Mouse (Mus musculus) neural tube, embryonic 14.5 days (tissue): ENCODE measurements around the gene Kcng3. TPM values are rescaled to one million over a fixed set of nuclear protein-coding genes. Genes with fewer than 3 reads are reported as not detected.

ENCODE experiments used
- ATAC-seq: fragments of 200-750 bp; cut with Nextera tagmentation; 2 replicates; pipeline ENCODE4 v1.8.0; 2017; ENCODE audit warnings: low read depth, mild to moderate bottlenecking, moderate TSS enrichment, moderate library complexity
- H3K27ac ChIP-seq: fragments of 300-500 bp; sonication (generic); 2 replicates; pipeline ENCODE4 v1.5.1; 2014; ENCODE audit warnings: low read depth, mild to moderate bottlenecking, control low read depth, low read length, moderate library complexity, mixed read lengths
- H3K27me3 ChIP-seq: fragments of 300-500 bp; sonication (generic); 2 replicates; pipeline ENCODE4 v1.6.1; 2014; ENCODE audit warnings: low read length; ENCODE audit not compliant: control insufficient read depth, insufficient read depth
- H3K36me3 ChIP-seq: fragments of 300-500 bp; sonication (generic); 2 replicates; pipeline ENCODE4 v1.6.1; 2014; ENCODE audit warnings: low read length, mixed read lengths; ENCODE audit not compliant: control insufficient read depth, insufficient read depth
- H3K4me1 ChIP-seq: fragments of 300-500 bp; sonication (generic); 2 replicates; pipeline ENCODE4 v1.6.1; 2014; ENCODE audit warnings: low read length; ENCODE audit not compliant: control insufficient read depth, insufficient read depth
- H3K4me2 ChIP-seq: fragments of 300-500 bp; sonication (generic); 2 replicates; pipeline ENCODE4 v1.6.1; 2014; ENCODE audit warnings: mild to moderate bottlenecking, low read depth, low read length, control low read depth
- H3K4me3 ChIP-seq: fragments of 300-500 bp; sonication (generic); 2 replicates; pipeline ENCODE4 v1.5.1; 2014; ENCODE audit warnings: low read depth, low read length, control low read depth, mixed read lengths
- H3K9ac ChIP-seq: fragments of 300-500 bp; sonication (generic); replicated peaks from 2 replicates; pipeline ENCODE4 v1.6.1; 2014; ENCODE audit warnings: low read depth, mild to moderate bottlenecking, control low read depth, low read length, mixed read lengths
- H3K9me3 ChIP-seq: fragments of 300-500 bp; sonication (generic); 2 replicates; pipeline ENCODE4 v1.6.1; 2016; ENCODE audit warnings: low read length; ENCODE audit not compliant: control insufficient read depth
- WGBS: fragments of 180-500 bp; shearing (Covaris S2); extraction: QIAGEN DNeasy Blood & Tissue Kit; methylation state at CpG from one replicate; pipeline ENCODE4 v1.1.7; 2014; 5-methylcytosine and 5-hydroxymethylcytosine counted together
- polyA plus RNA-seq: library from polyadenylated mRNA; unstranded; fragments of >200 nt; fragmentation: Nextera tagmentation; extraction: Ambion mirVana; gene quantifications from 2 replicates; pipeline ENCODE4 v1.2.1, GENCODE M21; 2014

Kcng3 gene
- polyA plus RNA-seq, 1 experiment from 2014 or later, result not detected

- no peak for ATAC-seq
- no peak overlapping the region for H3K4me3 ChIP-seq
- H3K4me1 ChIP-seq, result no peaks in the 10 kb centered on the region
- H3K27ac ChIP-seq, result no peak overlapping the region
- WGBS, result 70% methylated on average over 10 of the region's 10 CpGs
- H3K4me2 ChIP-seq, result no peak overlapping the region
- no peaks in the 10 kb centered on the region for H3K9me3 ChIP-seq
- H3K27me3 ChIP-seq, result no peaks in the 10 kb centered on the region
- H3K36me3 ChIP-seq, result no peaks in the 10 kb centered on the region
- H3K9ac ChIP-seq, result no peak overlapping the region
Measured at GRCm38 (mm10) chr17:83593396-83593795, 38.3 kb downstream of the Kcng3 start.

GRCm38 (mm10) chr17:83588663-83589341, 42.9 kb downstream of the Kcng3 start:
- 87% methylated on average over 6 of the region's 6 CpGs for WGBS
- Histone ChIP-seq H3K27ac (no peak overlapping the region), H3K9me3 (no peaks in the 10 kb centered on the region), H3K4me3 (no peak overlapping the region), H3K27me3 (no peaks in the 10 kb centered on the region), H3K4me1 (no peaks in the 10 kb centered on the region), H3K36me3 (no peaks in the 10 kb centered on the region), H3K4me2 (no peak overlapping the region), H3K9ac (no peak overlapping the region)
- no peak for ATAC-seq

DNA sequence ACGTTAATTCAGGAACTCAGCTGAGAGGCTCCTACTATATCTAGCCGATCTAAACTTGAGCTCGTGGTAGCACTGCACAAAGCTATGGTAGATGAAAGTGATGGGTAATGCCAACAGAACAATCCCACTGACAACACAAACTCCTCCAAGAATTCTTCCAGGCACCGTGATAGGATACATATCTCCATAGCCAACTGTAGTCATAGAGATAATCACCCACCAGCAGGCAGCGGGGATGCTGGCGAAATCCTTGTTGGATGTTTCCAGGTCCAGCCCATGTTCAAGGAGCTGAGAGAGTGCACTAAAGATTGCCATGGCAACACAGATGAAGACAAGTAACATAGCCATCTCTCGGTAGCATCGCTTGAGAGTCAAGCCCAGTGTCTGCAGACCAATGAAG, 44.0 kb downstream of the Kcng3 start:
- no peak for ATAC-seq
- WGBS, result 96% methylated on average over 8 of the region's 8 CpGs

DNA sequence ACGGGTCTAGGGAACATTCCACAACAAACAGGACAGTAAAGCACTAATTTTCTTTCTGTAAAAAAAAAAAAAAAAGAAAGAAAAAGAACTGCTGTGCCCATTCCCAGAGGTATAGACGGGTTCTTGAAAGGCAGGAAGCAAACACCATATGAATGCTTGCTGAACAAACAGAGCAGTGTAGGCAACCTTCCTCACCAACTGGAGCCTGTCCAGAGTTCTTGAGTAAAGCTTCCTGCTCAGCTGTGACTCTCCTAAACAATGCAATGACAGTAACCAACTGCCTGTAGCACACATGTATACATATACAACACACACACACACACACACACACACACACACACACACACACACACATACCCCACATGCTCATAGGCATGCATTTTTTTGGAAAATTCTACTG, 49.1 kb downstream of the Kcng3 start:
- no peaks in the 10 kb centered on the region for H3K9me3 ChIP-seq
- no peaks in the 10 kb centered on the region for H3K27me3 ChIP-seq
- H3K9ac ChIP-seq, result no peak overlapping the region
- H3K36me3 ChIP-seq, result no peaks in the 10 kb centered on the region
- no peak for ATAC-seq
- WGBS, result 82% methylated on average over 2 of the region's 2 CpGs
- no peaks in the 10 kb centered on the region for H3K4me1 ChIP-seq
- no peak overlapping the region for H3K4me3 ChIP-seq
- H3K4me2 ChIP-seq, result no peak overlapping the region
- no peak overlapping the region for H3K27ac ChIP-seq

More for the DNA sequence above, 44.0 kb downstream of the Kcng3 start:
- no peak overlapping the region for H3K4me2 ChIP-seq
- H3K9ac ChIP-seq, result no peak overlapping the region
- H3K36me3 ChIP-seq, result no peaks in the 10 kb centered on the region
- no peak overlapping the region for H3K4me3 ChIP-seq
- no peaks in the 10 kb centered on the region for H3K9me3 ChIP-seq
- no peaks in the 10 kb centered on the region for H3K4me1 ChIP-seq
- no peak overlapping the region for H3K27ac ChIP-seq
- H3K27me3 ChIP-seq, result no peaks in the 10 kb centered on the region

DNA sequence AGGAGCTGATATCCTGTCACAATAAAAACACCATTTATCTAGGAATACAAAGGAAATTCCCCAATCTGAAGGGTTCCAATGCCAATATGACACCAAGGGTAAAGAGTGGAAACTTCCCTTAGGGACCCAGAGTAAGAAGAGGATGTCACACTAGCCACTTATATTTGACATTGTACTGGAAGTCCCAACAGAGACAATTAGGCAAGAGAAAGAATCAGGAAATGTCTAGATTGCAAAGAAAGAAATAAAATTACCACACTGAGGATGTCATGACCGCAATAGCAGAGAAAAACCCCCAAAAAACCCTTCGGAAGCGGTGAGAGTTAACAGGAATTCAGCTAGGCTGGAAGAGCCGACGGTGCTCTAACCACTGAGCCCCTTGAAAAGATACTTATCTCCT, 51.0 kb downstream of the Kcng3 start:
- Histone ChIP-seq H3K9me3 (no peaks in the 10 kb centered on the region), H3K36me3 (no peaks in the 10 kb centered on the region), H3K4me3 (no peak overlapping the region), H3K4me1 (no peaks in the 10 kb centered on the region), H3K4me2 (no peak overlapping the region), H3K9ac (no peak overlapping the region), H3K27ac (no peak overlapping the region), H3K27me3 (no peaks in the 10 kb centered on the region)
- 86% methylated on average over 5 of the region's 5 CpGs for WGBS
- no peak for ATAC-seq

- no peak overlapping the region for H3K4me2 ChIP-seq
- H3K27ac ChIP-seq, result no peak overlapping the region
- no peak overlapping the region for H3K4me3 ChIP-seq
- H3K9me3 ChIP-seq, result no peaks in the 10 kb centered on the region
- H3K9ac ChIP-seq, result no peak overlapping the region
- H3K36me3 ChIP-seq, result no peaks in the 10 kb centered on the region
- no peak for ATAC-seq
- no peaks in the 10 kb centered on the region for H3K4me1 ChIP-seq
- no peaks in the 10 kb centered on the region for H3K27me3 ChIP-seq
- 93% methylated on average over 11 of the region's 11 CpGs for WGBS
Measured at GRCm38 (mm10) chr17:83576810-83577371, 54.8 kb downstream of the Kcng3 start.

GRCm38 (mm10) chr17:83574615-83575014, 57.1 kb downstream of the Kcng3 start:
- H3K9me3 ChIP-seq, result no peaks in the 10 kb centered on the region
- H3K4me3 ChIP-seq, result no peak overlapping the region
- no peak overlapping the region for H3K27ac ChIP-seq
- ATAC-seq, result no peak
- no peak overlapping the region for H3K4me2 ChIP-seq
- no peaks in the 10 kb centered on the region for H3K27me3 ChIP-seq
- no peaks in the 10 kb centered on the region for H3K4me1 ChIP-seq
- no peaks in the 10 kb centered on the region for H3K36me3 ChIP-seq
- H3K9ac ChIP-seq, result no peak overlapping the region
- WGBS, result 92% methylated on average over 8 of the region's 8 CpGs

DNA sequence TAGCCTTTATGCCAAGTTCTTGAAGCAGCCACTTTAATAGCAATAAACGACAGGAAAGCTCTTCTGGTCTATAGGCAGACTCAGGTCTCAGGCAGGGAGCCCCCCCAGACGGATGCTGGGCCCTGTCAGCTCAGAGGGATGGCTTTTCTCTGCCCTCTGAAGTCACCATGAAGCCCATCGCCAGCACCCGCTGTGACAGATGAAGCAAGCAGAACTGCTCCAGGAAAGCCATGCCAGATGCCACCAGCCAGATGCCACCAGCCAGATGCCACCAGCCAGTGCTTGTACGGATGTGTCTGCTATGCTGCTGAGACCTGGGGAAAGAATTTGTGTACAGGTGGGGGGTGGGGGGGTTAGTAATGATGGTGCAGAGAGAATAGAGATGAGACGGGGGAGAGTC, 58.6 kb downstream of the Kcng3 start:
- H3K9ac ChIP-seq, result no peak overlapping the region
- no peaks in the 10 kb centered on the region for H3K4me1 ChIP-seq
- no peak for ATAC-seq
- 50% methylated on average over 6 of the region's 6 CpGs for WGBS
- no peak overlapping the region for H3K4me3 ChIP-seq
- no peak overlapping the region for H3K27ac ChIP-seq
- H3K27me3 ChIP-seq, result no peaks in the 10 kb centered on the region
- no peaks in the 10 kb centered on the region for H3K36me3 ChIP-seq
- no peak overlapping the region for H3K4me2 ChIP-seq
- H3K9me3 ChIP-seq, result no peaks in the 10 kb centered on the region

DNA sequence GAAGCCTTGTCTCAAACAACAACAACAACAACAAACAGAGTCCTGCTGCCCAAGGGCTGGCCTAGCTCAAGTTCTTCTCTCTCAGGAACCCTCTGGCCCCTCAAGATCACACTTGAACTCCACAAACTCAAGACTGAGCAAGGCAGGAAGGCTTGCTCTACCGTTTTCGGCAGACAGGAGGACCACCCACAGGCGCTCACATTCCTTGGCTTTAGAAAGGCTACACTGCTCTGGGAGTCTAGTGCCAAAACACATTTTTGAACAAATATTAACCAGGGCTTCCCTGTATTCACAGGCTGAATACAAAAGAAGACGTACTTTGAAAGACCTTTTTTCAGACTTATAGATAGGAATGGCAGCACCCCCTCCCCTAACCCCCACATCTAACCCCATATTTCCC, 59.3 kb downstream of the Kcng3 start:
- H3K27ac ChIP-seq, result no peak overlapping the region
- no peak overlapping the region for H3K9ac ChIP-seq

More for the DNA sequence above, 59.3 kb downstream of the Kcng3 start:
- H3K9me3 ChIP-seq, result no peaks in the 10 kb centered on the region
- no peak overlapping the region for H3K4me3 ChIP-seq
- no peaks in the 10 kb centered on the region for H3K27me3 ChIP-seq
- 57% methylated on average over 4 of the region's 4 CpGs for WGBS
- no peaks in the 10 kb centered on the region for H3K36me3 ChIP-seq
- no peaks in the 10 kb centered on the region for H3K4me1 ChIP-seq
- no peak overlapping the region for H3K4me2 ChIP-seq
- no peak for ATAC-seq
